Mouse (Mus musculus): ENCODE data around the gene Oma1. TPM values are rescaled to one million over a fixed set of nuclear protein-coding genes. Genes with fewer than 3 reads are reported as not detected.
A peak's percentile ranks its signal among the peaks of the same experiment; 100 is the strongest.

The Oma1 gene
- total and polyA plus RNA-seq, 2 experiments from 2014 or later, result 19.0 to 20.3 TPM

GRCm38 (mm10) chr4:103321461-103321860 is 7.8 kb downstream of the Oma1 start:
- no peak overlapping the region for H3K4me3 ChIP-seq (ENCODE audit: low read depth, low read length)
- no peak for DNase-seq (ENCODE audit: low spot score)
- TF ChIP-seq CTCF (IDR thresholded peaks at IDR 0.05; ENCODE audit: low read depth) (no peak), EP300 (IDR thresholded peaks at IDR 0.05; ENCODE audit: low read depth) (no peak)
- H3K9ac ChIP-seq (replicated peaks; ENCODE audit: low read depth, low read length), result no peak overlapping the region
- peaks cover 15% of the 10 kb centered on the region for H3K36me3 ChIP-seq (replicated peaks; ENCODE audit: control insufficient read depth, insufficient read depth, low read length)
- no peaks in the 10 kb centered on the region for H3K27me3 ChIP-seq (ENCODE audit: control insufficient read depth, insufficient read depth, low read length)
- H3K4me2 ChIP-seq (ENCODE audit: low read depth, low read length), result no peak overlapping the region
- H3K27ac ChIP-seq (ENCODE audit: low read depth), result no peak overlapping the region
- H3K9me3 ChIP-seq (replicated peaks; ENCODE audit: control insufficient read depth, low read length), result no peaks in the 10 kb centered on the region
- WGBS, result 66% methylated on average over 6 of the region's 6 CpGs
- H3K4me1 ChIP-seq (ENCODE audit: control insufficient read depth, insufficient read depth), result no peaks in the 10 kb centered on the region
- no peak for ATAC-seq (ENCODE audit: insufficient read depth, low read depth)

- TF ChIP-seq EP300 (IDR thresholded peaks at IDR 0.05; ENCODE audit: low read depth), result no peak
- TF ChIP-seq CTCF (IDR thresholded peaks at IDR 0.05; ENCODE audit: low read depth), result no peak
- no peaks in the 10 kb centered on the region for H3K27me3 ChIP-seq (ENCODE audit: control insufficient read depth, insufficient read depth, low read length)
- peaks cover 11% of the 10 kb centered on the region for H3K36me3 ChIP-seq (replicated peaks; ENCODE audit: control insufficient read depth, insufficient read depth, low read length)
- H3K4me2 ChIP-seq (ENCODE audit: low read depth, low read length), result no peak overlapping the region
- H3K27ac ChIP-seq (ENCODE audit: low read depth), result no peak overlapping the region
- H3K9ac ChIP-seq (replicated peaks; ENCODE audit: low read depth, low read length), result no peak overlapping the region
- no peak for ATAC-seq (ENCODE audit: insufficient read depth, low read depth)
- H3K4me3 ChIP-seq (ENCODE audit: low read depth, low read length), result no peak overlapping the region
- no peaks in the 10 kb centered on the region for H3K9me3 ChIP-seq (replicated peaks; ENCODE audit: control insufficient read depth, low read length)
- DNase-seq (ENCODE audit: low spot score), result no peak
- 62% methylated on average over 17 of the region's 17 CpGs for WGBS
- no peaks in the 10 kb centered on the region for H3K4me1 ChIP-seq (ENCODE audit: control insufficient read depth, insufficient read depth)
Observed at GRCm38 (mm10) chr4:103324688-103325451, 11.3 kb downstream of the Oma1 start.

- ATAC-seq (ENCODE audit: insufficient read depth, low read depth) (no peak), DNase-seq (ENCODE audit: low spot score) (no peak)
- peak; percentile 52 for TF ChIP-seq CTCF (IDR thresholded peaks at IDR 0.05; ENCODE audit: low read depth)
- no peak for TF ChIP-seq EP300 (IDR thresholded peaks at IDR 0.05; ENCODE audit: low read depth)
- peaks cover 17% of the 10 kb centered on the region for H3K36me3 ChIP-seq (replicated peaks; ENCODE audit: control insufficient read depth, insufficient read depth, low read length)
- H3K4me3 ChIP-seq (ENCODE audit: low read depth, low read length), result no peak overlapping the region
- no peaks in the 10 kb centered on the region for H3K4me1 ChIP-seq (ENCODE audit: control insufficient read depth, insufficient read depth)
- H3K9me3 ChIP-seq (replicated peaks; ENCODE audit: control insufficient read depth, low read length), result no peaks in the 10 kb centered on the region
- H3K4me2 ChIP-seq (ENCODE audit: low read depth, low read length), result no peak overlapping the region
- no peak overlapping the region for H3K9ac ChIP-seq (replicated peaks; ENCODE audit: low read depth, low read length)
- WGBS, result 63% methylated on average over 3 of the region's 3 CpGs
- H3K27me3 ChIP-seq (ENCODE audit: control insufficient read depth, insufficient read depth, low read length), result no peaks in the 10 kb centered on the region
- H3K27ac ChIP-seq (ENCODE audit: low read depth), result no peak overlapping the region
Observed at GRCm38 (mm10) chr4:103326994-103327393, 13.4 kb downstream of the Oma1 start.

- TF ChIP-seq CTCF (IDR thresholded peaks at IDR 0.05; ENCODE audit: low read depth) (no peak), EP300 (IDR thresholded peaks at IDR 0.05; ENCODE audit: low read depth) (no peak)
- H3K9ac ChIP-seq (replicated peaks; ENCODE audit: low read depth, low read length), result no peak overlapping the region
- H3K36me3 ChIP-seq (replicated peaks; ENCODE audit: control insufficient read depth, insufficient read depth, low read length), result peaks cover 22% of the 10 kb centered on the region
- no peak overlapping the region for H3K4me2 ChIP-seq (ENCODE audit: low read depth, low read length)
- DNase-seq (ENCODE audit: low spot score), result peak; percentile 12
- ATAC-seq (ENCODE audit: insufficient read depth, low read depth), result no peak; the same call in 1 of the 2 replicates
- WGBS, result 35% methylated on average over 6 of the region's 6 CpGs
- no peaks in the 10 kb centered on the region for H3K9me3 ChIP-seq (replicated peaks; ENCODE audit: control insufficient read depth, low read length)
- H3K27ac ChIP-seq (ENCODE audit: low read depth), result no peak overlapping the region
- H3K4me1 ChIP-seq (ENCODE audit: control insufficient read depth, insufficient read depth), result no peaks in the 10 kb centered on the region
- no peak overlapping the region for H3K4me3 ChIP-seq (ENCODE audit: low read depth, low read length)
- no peaks in the 10 kb centered on the region for H3K27me3 ChIP-seq (ENCODE audit: control insufficient read depth, insufficient read depth, low read length)
Observed at GRCm38 (mm10) chr4:103329348-103329747, 15.7 kb downstream of the Oma1 start.

- H3K9me3 ChIP-seq (replicated peaks; ENCODE audit: control insufficient read depth, low read length), result no peaks in the 10 kb centered on the region
- no peaks in the 10 kb centered on the region for H3K27me3 ChIP-seq (ENCODE audit: control insufficient read depth, insufficient read depth, low read length)
- DNase-seq (ENCODE audit: low spot score) (no peak), ATAC-seq (ENCODE audit: insufficient read depth, low read depth) (no peak)
- no peak overlapping the region for H3K4me3 ChIP-seq (ENCODE audit: low read depth, low read length)
- H3K4me1 ChIP-seq (ENCODE audit: control insufficient read depth, insufficient read depth), result no peaks in the 10 kb centered on the region
- no peak overlapping the region for H3K27ac ChIP-seq (ENCODE audit: low read depth)
- WGBS, result 75% methylated on average over 5 of the region's 5 CpGs
- H3K4me2 ChIP-seq (ENCODE audit: low read depth, low read length), result no peak overlapping the region
- H3K36me3 ChIP-seq (replicated peaks; ENCODE audit: control insufficient read depth, insufficient read depth, low read length), result peaks cover 22% of the 10 kb centered on the region
- no peak overlapping the region for H3K9ac ChIP-seq (replicated peaks; ENCODE audit: low read depth, low read length)
- no peak for TF ChIP-seq EP300 (IDR thresholded peaks at IDR 0.05; ENCODE audit: low read depth)
- no peak for TF ChIP-seq CTCF (IDR thresholded peaks at IDR 0.05; ENCODE audit: low read depth)
Observed at GRCm38 (mm10) chr4:103335134-103335533, 21.5 kb downstream of the Oma1 start.

GRCm38 (mm10) chr4:103340726-103341125 is 27.1 kb downstream of the Oma1 start:
- Histone ChIP-seq H3K27ac (ENCODE audit: low read depth) (no peak overlapping the region), H3K9ac (replicated peaks; ENCODE audit: low read depth, low read length) (no peak overlapping the region), H3K4me3 (ENCODE audit: low read depth, low read length) (no peak overlapping the region), H3K36me3 (replicated peaks; ENCODE audit: control insufficient read depth, insufficient read depth, low read length) (no peaks in the 10 kb centered on the region), H3K9me3 (replicated peaks; ENCODE audit: control insufficient read depth, low read length) (no peaks in the 10 kb centered on the region), H3K27me3 (ENCODE audit: control insufficient read depth, insufficient read depth, low read length) (no peaks in the 10 kb centered on the region), H3K4me2 (ENCODE audit: low read depth, low read length) (no peak overlapping the region), H3K4me1 (ENCODE audit: control insufficient read depth, insufficient read depth) (no peaks in the 10 kb centered on the region)
- ATAC-seq (ENCODE audit: insufficient read depth, low read depth), result no peak
- TF ChIP-seq EP300 (IDR thresholded peaks at IDR 0.05; ENCODE audit: low read depth) (no peak), CTCF (IDR thresholded peaks at IDR 0.05; ENCODE audit: low read depth) (no peak)
- DNase-seq (ENCODE audit: low spot score), result no peak
- 40% methylated on average over 1 of the region's 1 CpGs for WGBS

Data from heart, postnatal 0 days (tissue).